Comparison of ENCODE assay signal across 8 mouse cellular contexts in genomic region chr2:25167481-25167880, GRCm38 (mm10). TPM values are rescaled to one million over a fixed set of nuclear protein-coding genes. Genes with fewer than 3 reads are reported as not detected.
A peak's percentile ranks its signal among the peaks of the same experiment; 100 is the strongest.
DNase-seq lines count a peak whose midpoint lies in the region; ATAC-seq and TF ChIP-seq lines count a peak whose summit lies in the region.

No protein-coding gene starts in this region.

- TF ChIP-seq POLR2A in kidney, adult 2 months (IDR thresholded peaks at IDR 0.05; ENCODE audit: low read depth, low read length), result no peak

- H3K9ac ChIP-seq in hindbrain, embryonic 11.5 days (ENCODE audit: low read depth, low read length), result peak overlapping the region; percentile 63
- H3K9ac ChIP-seq in midbrain, embryonic 11.5 days (ENCODE audit: low read length), result peak overlapping the region; percentile 64

- peak overlapping the region; percentile 49 for H3K4me2 ChIP-seq in hindbrain, embryonic 11.5 days (replicated peaks; ENCODE audit: low read depth, low read length)
- H3K4me2 ChIP-seq in midbrain, embryonic 11.5 days, result peak overlapping the region; percentile 64

- no peaks in the 10 kb centered on the region for H3K36me3 ChIP-seq in kidney, adult 2 months (ENCODE audit: control insufficient read depth, insufficient read depth, low read length)
- H3K36me3 ChIP-seq in hindbrain, embryonic 11.5 days (ENCODE audit: control insufficient read depth, insufficient read depth, low read length), result no peaks in the 10 kb centered on the region
- no peaks in the 10 kb centered on the region for H3K36me3 ChIP-seq in midbrain, embryonic 11.5 days (ENCODE audit: control insufficient read depth, insufficient read depth, low read length)

- peaks cover 14% of the 10 kb centered on the region; the same call in 1 of the 2 replicates for H3K4me1 ChIP-seq in kidney, adult 2 months (ENCODE audit: control insufficient read depth, insufficient read depth, low read length)
- peaks cover 51% of the 10 kb centered on the region for H3K4me1 ChIP-seq in brown adipose tissue, adult 24 weeks (ENCODE audit: control insufficient read depth, insufficient read depth, insufficient read length, low read length)
- H3K4me1 ChIP-seq in hindbrain, embryonic 11.5 days (replicated peaks; ENCODE audit: control insufficient read depth, insufficient read depth, low read length), result peaks cover 40% of the 10 kb centered on the region
- H3K4me1 ChIP-seq in midbrain, embryonic 11.5 days (ENCODE audit: control insufficient read depth, insufficient read depth, low read length), result peaks cover 48% of the 10 kb centered on the region

- H3K4me3 ChIP-seq in kidney, adult 2 months (ENCODE audit: insufficient read depth, low read depth, low read length), result peak overlapping the region; percentile 34
- H3K4me3 ChIP-seq in brown adipose tissue, adult 24 weeks (ENCODE audit: insufficient read depth, low read depth, low read length), result peak overlapping the region; percentile 49
- H3K4me3 ChIP-seq in hindbrain, embryonic 11.5 days (ENCODE audit: low read depth, low read length), result peak overlapping the region; percentile 28
- peak overlapping the region; percentile 32 for H3K4me3 ChIP-seq in midbrain, embryonic 11.5 days (ENCODE audit: low read depth, low read length)

- no peak for TF ChIP-seq CTCF in kidney, adult 2 months (conservative IDR thresholded peaks at IDR 0.05; ENCODE audit: insufficient read depth, insufficient read length, low read depth, low read length)

- DNase-seq in kidney, adult 2 months, result no peak
- no peak for DNase-seq in kidney, adult 11 months
- DNase-seq in hindbrain, embryonic 11.5 days (ENCODE audit: low spot score), result no peak
- DNase-seq in midbrain, embryonic 11.5 days (ENCODE audit: low spot score, missing footprints), result peak; percentile 91
- no peak for DNase-seq in left cerebral cortex, postnatal 36 days (ENCODE audit: low spot score in 2 of 2)
- DNase-seq in cerebellum, postnatal 14 days, result no peak
- DNase-seq in gastrocnemius, postnatal 25 days, result no peak

- no peaks in the 10 kb centered on the region for H3K27me3 ChIP-seq in kidney, adult 2 months (replicated peaks; ENCODE audit: control insufficient read depth, insufficient read depth, low read length)
- no peaks in the 10 kb centered on the region for H3K27me3 ChIP-seq in hindbrain, embryonic 11.5 days (ENCODE audit: control insufficient read depth, insufficient read depth, low read length)
- no peaks in the 10 kb centered on the region for H3K27me3 ChIP-seq in midbrain, embryonic 11.5 days (ENCODE audit: control insufficient read depth, insufficient read depth, low read length)

- intact Hi-C loops in left cerebral cortex, postnatal 36 days (cut with DNase I), result no loop called here

- ATAC-seq in hindbrain, embryonic 11.5 days (ENCODE audit: low FRiP score), result peak; percentile 34
- ATAC-seq in midbrain, embryonic 11.5 days (ENCODE audit: low FRiP score), result peak; percentile 38

- H3K9me3 ChIP-seq in hindbrain, embryonic 11.5 days (ENCODE audit: control insufficient read depth, low read length), result no peaks in the 10 kb centered on the region
- H3K9me3 ChIP-seq in midbrain, embryonic 11.5 days (ENCODE audit: control insufficient read depth, low read length), result no peaks in the 10 kb centered on the region

- WGBS in kidney, adult 2 months, result 39% methylated on average over 4 of the region's 4 CpGs
- 19% methylated on average over 4 of the region's 4 CpGs for WGBS in hindbrain, embryonic 11.5 days
- 13% methylated on average over 4 of the region's 4 CpGs for WGBS in midbrain, embryonic 11.5 days

- H3K27ac ChIP-seq in kidney, adult 2 months (ENCODE audit: insufficient read depth, low read depth, low read length), result no peak overlapping the region
- H3K27ac ChIP-seq in brown adipose tissue, adult 24 weeks (replicated peaks; ENCODE audit: low read depth, low read length), result peak overlapping the region; percentile 44
- H3K27ac ChIP-seq in hindbrain, embryonic 11.5 days (ENCODE audit: low read depth, low read length), result peak overlapping the region; percentile 86
- H3K27ac ChIP-seq in midbrain, embryonic 11.5 days (ENCODE audit: low read depth, low read length), result peak overlapping the region; percentile 91

RNA-seq across cellular contexts. Expression of gene Nrarp, which starts 13.1 kb away (rescaled TPM):
- polyA plus RNA-seq in kidney, adult 2 months (2012; rRNA removed), result 5.7 and 7.8 TPM in 2 replicates
- 6.4 and 7.1 TPM in 2 replicates for polyA plus RNA-seq in brown adipose tissue, adult 24 weeks (2012; ENCODE audit: insufficient read depth, insufficient read length, missing spikeins)
- polyA plus RNA-seq in hindbrain, embryonic 11.5 days (2014; fragmentation: Nextera tagmentation; extraction: Ambion mirVana), result 44.6 and 60.5 TPM in 2 replicates
- polyA plus RNA-seq in midbrain, embryonic 11.5 days (2014; fragmentation: Nextera tagmentation; extraction: Ambion mirVana), result 60.3 and 63.9 TPM in 2 replicates
- 10 to 100 TPM; 19.7 to 30.7 TPM for total RNA-seq in left cerebral cortex, postnatal 36 days (2021)
- 1 to 10 TPM; 3.6 to 6.7 TPM for total RNA-seq in gastrocnemius, postnatal 25 days (2021)

RNA-seq across cellular contexts. Expression of gene Tor4a, which starts 29.2 kb away (rescaled TPM):
- 21.8 and 26.9 TPM in 2 replicates for polyA plus RNA-seq in kidney, adult 2 months (2012; rRNA removed)
- 1.8 and 6.0 TPM in 2 replicates for polyA plus RNA-seq in brown adipose tissue, adult 24 weeks (2012; ENCODE audit: insufficient read depth, insufficient read length, missing spikeins)
- 0.94 and 2.4 TPM in 2 replicates for polyA plus RNA-seq in hindbrain, embryonic 11.5 days (2014; fragmentation: Nextera tagmentation; extraction: Ambion mirVana)
- 1.4 and 1.5 TPM in 2 replicates for polyA plus RNA-seq in midbrain, embryonic 11.5 days (2014; fragmentation: Nextera tagmentation; extraction: Ambion mirVana)
- total RNA-seq in left cerebral cortex, postnatal 36 days (2021), result 1 to 10 TPM; 1.6 to 2.3 TPM
- 1 to 10 TPM; 1.1 to 1.3 TPM for total RNA-seq in gastrocnemius, postnatal 25 days (2021)

RNA-seq across cellular contexts. Expression of gene Nelfb, which starts 43.8 kb away (rescaled TPM):
- polyA plus RNA-seq in kidney, adult 2 months (2012; rRNA removed), result 62.6 and 70.5 TPM in 2 replicates
- 15.4 and 19.0 TPM in 2 replicates for polyA plus RNA-seq in brown adipose tissue, adult 24 weeks (2012; ENCODE audit: insufficient read depth, insufficient read length, missing spikeins)
- polyA plus RNA-seq in hindbrain, embryonic 11.5 days (2014; fragmentation: Nextera tagmentation; extraction: Ambion mirVana), result 89.6 and 93.7 TPM in 2 replicates
- 96.4 and 102 TPM in 2 replicates for polyA plus RNA-seq in midbrain, embryonic 11.5 days (2014; fragmentation: Nextera tagmentation; extraction: Ambion mirVana)
- total RNA-seq in left cerebral cortex, postnatal 36 days (2021), result 10 to 100 TPM; 55.4 to 58.5 TPM
- total RNA-seq in gastrocnemius, postnatal 25 days (2021), result 10 to 100 TPM; 20.5 to 22.3 TPM

RNA-seq across cellular contexts. Expression of gene Stpg3, which starts 47.0 kb away (rescaled TPM):
- polyA plus RNA-seq in kidney, adult 2 months (2012; rRNA removed), result 0.42 and 0.68 TPM in 2 replicates
- polyA plus RNA-seq in brown adipose tissue, adult 24 weeks (2012; ENCODE audit: insufficient read depth, insufficient read length, missing spikeins), result not detected in 2 replicates
- polyA plus RNA-seq in hindbrain, embryonic 11.5 days (2014; fragmentation: Nextera tagmentation; extraction: Ambion mirVana), result not detected in 2 replicates
- polyA plus RNA-seq in midbrain, embryonic 11.5 days (2014; fragmentation: Nextera tagmentation; extraction: Ambion mirVana), result not detected in 2 replicates
- total RNA-seq in left cerebral cortex, postnatal 36 days (2021), result under 1 TPM in 1 of 2 experiments, not detected in 1; 0.29 TPM
- not detected for total RNA-seq in gastrocnemius, postnatal 25 days (2021)

RNA-seq across cellular contexts. Expression of gene Fam166a, which starts 51.1 kb away (rescaled TPM):
- polyA plus RNA-seq in kidney, adult 2 months (2012; rRNA removed), result 0.55 and 0.58 TPM in 2 replicates
- polyA plus RNA-seq in brown adipose tissue, adult 24 weeks (2012; ENCODE audit: insufficient read depth, insufficient read length, missing spikeins), result not detected in 2 replicates
- polyA plus RNA-seq in hindbrain, embryonic 11.5 days (2014; fragmentation: Nextera tagmentation; extraction: Ambion mirVana), result not detected in 2 replicates
- 0.94 TPM in 1 of 2 replicates, not detected in the other for polyA plus RNA-seq in midbrain, embryonic 11.5 days (2014; fragmentation: Nextera tagmentation; extraction: Ambion mirVana)
- total RNA-seq in left cerebral cortex, postnatal 36 days (2021), result not detected
- total RNA-seq in gastrocnemius, postnatal 25 days (2021), result not detected
